Mouse (Mus musculus): ENCODE measurements around the gene Fbxo24. TPM values are rescaled to one million over a fixed set of nuclear protein-coding genes. Genes with fewer than 3 reads are reported as not detected.

Fbxo24 gene
- total RNA-seq, 1 experiment from 2014 or later = not detected

DNA sequence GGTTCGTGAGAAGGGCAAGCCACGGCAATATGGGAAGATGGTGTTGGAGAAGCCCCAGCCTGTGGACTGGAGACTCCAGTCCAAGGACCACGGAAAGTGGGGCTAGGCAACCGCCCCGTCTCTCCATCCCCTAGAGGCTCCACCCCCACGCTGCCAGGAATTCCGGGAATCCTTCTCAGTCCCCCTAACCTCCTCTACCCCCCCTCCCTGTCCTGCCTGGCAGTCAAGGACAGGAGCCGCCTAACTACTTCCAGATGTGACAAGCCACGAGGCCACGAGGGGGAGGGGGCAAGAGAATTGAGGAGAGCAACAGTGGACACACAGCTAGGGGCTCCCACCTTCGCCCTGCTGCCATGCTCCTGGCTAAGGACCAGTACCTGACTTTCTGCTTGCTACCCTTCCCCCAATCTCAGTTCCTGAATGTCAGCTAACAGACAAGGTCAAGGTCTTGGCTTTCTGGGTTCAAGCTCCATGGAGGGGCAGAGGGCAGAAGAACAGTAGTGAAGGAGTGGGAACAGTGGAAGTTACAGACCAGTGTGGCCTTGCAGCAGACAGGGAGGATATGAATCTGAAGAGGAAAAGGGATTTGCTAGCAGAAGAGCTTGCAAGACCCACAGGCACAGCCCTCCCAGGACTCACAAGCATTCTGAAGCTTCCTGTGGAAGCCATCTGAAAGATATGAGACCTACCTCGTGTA is 18.1 kb downstream of the Fbxo24 start:
- no peak for ATAC-seq (replicated peaks; ENCODE audit: insufficient number of reproducible peaks, low FRiP score, low TSS enrichment, poor library complexity, severe bottlenecking)

DNA sequence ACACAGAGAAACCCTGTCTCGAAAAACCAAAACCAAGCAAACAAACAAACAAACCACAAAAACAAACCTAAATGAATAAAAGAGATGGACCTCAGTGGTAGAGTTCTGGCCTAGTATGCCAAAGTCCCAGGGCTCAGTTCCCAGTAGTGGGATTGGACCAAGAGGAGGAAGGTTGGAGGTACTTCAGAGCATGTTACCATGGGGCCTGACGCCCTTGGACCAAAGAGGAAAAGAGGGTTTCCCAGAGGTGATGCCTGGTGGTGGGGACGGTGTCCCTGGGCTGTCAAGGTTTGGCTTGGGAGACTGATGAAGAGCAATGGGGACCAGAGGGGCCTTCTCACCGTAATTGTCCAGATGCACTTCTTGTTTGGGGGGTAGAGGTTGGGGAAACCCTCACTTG is 18.7 kb downstream of the Fbxo24 start:
- no peak for ATAC-seq (replicated peaks; ENCODE audit: insufficient number of reproducible peaks, low FRiP score, low TSS enrichment, poor library complexity, severe bottlenecking)

DNA sequence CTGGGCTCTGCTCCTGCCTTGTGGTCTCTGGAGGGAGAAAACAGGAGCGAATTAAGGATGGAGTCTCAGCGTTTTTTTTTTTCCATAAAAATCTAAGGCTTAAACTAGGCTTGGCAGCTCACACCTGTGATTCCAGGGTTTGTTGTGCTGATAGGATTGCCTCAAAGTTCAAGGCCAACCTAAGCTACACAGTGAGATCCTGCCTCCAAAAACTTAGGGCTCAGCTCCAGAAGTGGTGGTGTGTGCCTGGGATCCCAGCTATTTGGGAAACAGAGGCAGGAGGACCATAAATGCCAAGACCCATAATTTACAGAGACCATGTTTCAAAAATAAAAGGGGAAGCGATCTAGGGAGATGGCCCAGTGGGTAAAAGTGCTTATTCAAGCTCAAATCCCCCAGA is 19.5 kb downstream of the Fbxo24 start:
- ATAC-seq (replicated peaks; ENCODE audit: insufficient number of reproducible peaks, low FRiP score, low TSS enrichment, poor library complexity, severe bottlenecking) = no peak

DNA sequence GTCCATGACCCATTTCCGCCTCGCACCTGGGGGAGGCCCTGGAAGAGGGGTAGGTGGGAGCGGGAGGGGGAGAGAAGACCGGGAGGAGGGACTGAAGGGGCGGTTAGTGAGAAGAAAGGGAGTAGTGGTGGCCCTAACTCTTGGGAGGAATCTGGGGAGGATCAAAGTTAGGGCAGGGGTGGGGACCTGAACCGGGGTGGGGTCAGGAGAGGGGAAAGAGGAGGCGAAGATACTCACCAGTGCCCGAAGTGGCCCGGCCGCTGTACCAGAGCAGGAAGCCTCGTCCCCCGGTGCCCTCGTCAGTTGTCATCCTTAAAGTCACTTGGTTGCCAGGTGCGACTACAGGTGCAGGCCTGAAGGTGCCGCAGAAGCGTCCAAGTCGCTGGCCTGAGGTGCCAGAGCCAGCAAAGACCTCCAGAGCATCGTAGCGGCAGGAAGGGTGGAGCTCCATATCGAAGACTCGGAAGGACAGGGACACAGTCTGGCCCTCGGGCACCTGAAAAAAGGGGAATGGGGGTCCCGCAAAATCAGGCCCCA is 20.1 kb downstream of the Fbxo24 start:
- ATAC-seq (replicated peaks; ENCODE audit: insufficient number of reproducible peaks, low FRiP score, low TSS enrichment, poor library complexity, severe bottlenecking) = no peak

DNA sequence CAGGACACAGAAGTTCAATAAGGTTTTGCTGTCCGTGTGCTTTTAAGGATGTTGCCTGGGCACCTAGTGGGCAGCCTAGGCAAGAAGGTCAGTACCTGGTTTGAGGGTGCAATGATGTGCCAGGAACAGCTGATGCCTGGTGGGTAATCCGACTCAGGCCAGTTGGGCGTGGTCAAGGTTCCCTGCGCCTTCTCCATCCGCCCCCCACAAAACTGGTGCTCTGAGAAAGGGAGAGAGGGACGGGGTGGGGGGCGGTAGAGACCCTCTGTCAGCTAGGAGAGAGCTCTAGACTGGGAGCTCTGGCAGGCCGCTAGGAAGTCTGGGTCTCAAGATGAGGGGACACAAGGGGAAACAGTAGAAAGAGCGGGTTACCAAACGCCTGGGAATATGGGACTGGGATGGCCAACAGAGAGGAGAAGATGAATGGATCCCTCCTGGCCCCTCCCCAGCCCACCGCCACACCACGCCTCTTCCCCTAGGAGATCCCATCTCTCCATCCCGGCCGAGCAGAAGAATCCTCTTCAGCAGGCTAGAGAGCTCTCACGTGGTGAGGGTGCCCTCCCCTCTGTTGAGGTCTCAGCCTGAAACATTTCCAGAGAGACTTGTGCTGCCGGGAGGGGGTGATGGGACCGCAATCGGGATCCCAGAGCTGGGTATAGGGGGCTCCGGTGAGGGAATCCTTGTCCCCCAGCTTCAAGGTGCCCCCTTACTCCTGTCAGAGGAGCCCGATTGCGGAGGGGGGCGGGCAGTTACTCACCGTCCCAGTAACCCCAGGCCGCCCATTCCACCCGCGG is 20.7 kb downstream of the Fbxo24 start:
- no peak for ATAC-seq (replicated peaks; ENCODE audit: insufficient number of reproducible peaks, low FRiP score, low TSS enrichment, poor library complexity, severe bottlenecking)

DNA sequence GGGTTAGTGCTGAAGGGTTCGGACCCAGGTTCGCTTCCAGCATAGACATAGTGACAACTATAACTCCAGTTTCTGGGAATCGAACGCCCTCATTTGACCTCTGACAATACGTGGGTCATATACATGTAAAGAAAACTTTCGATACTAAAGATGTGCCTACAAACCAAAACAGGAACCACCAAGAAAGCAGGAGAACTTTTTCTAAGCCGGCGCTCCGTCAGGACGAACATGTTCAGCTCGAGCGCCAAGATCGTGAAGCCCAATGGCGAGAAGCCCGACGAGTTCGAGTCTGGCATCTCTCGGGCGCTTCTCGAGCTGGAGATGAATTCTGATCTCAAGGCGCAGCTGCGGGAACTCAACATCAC is 27.5 kb downstream of the Fbxo24 start:
- no peak for ATAC-seq (replicated peaks; ENCODE audit: insufficient number of reproducible peaks, low FRiP score, low TSS enrichment, poor library complexity, severe bottlenecking)

DNA sequence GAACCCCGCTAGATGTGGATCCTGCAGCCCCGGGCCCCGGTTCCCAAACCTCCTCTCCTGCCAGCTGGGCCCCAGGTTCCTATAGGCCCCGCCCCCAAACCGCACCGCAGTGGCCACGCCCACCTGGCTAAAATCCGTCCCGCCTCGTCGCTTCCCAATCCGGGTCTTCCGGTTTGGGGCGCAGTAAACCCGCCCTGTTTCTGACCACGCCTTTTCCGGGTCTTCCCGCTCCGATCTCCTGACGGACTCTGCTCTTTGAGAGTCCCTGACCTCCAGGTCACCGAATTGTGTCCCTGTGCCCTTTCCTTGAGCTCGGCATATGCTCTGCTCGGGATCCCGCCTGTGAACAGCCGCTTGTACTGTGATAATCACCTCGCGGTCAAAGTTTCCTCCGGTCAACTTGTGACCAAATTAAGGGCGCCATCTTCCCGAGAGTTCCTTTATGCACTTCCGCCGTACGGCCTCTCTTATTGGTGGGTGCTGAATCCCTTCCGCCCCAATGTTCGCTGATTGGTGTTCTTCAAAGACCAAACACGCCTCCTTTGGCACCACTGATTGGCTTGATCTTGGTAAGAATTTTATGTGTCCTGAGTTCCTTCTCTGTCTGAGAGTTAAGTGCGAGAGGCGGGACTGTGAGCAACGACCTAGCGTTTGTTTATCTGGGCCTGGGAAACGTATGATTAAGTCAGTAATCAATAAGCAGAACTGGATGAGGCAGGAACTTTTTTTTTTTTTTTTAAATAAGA is 28.0 kb downstream of the Fbxo24 start, which contains the start of gene Mospd3:
Gene Mospd3, minus strand, starts transcription at position 440 of the 746 bp plus-strand sequence.
- peak; percentile 94 for ATAC-seq (replicated peaks; ENCODE audit: insufficient number of reproducible peaks, low FRiP score, low TSS enrichment, poor library complexity, severe bottlenecking)

DNA sequence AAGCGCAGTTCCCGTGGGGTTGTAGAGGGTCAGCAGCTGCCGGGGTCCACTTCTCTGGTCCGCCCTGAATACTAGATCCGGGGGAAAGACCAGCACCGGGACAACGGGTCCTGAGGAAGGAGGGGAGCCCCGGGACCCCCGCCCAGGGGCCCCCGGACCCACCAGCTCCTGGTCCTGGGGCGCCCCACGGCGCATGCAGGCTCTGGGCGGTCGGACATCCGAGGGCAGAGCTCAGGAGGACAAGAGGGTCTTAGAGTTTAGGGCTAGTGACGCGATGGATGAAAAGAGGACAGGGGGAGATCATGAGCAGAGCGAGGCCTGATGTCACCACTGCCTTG is 28.6 kb downstream of the Fbxo24 start:
- ATAC-seq (replicated peaks; ENCODE audit: insufficient number of reproducible peaks, low FRiP score, low TSS enrichment, poor library complexity, severe bottlenecking) = peak; percentile 4; the same call in 1 of the 2 replicates

DNA sequence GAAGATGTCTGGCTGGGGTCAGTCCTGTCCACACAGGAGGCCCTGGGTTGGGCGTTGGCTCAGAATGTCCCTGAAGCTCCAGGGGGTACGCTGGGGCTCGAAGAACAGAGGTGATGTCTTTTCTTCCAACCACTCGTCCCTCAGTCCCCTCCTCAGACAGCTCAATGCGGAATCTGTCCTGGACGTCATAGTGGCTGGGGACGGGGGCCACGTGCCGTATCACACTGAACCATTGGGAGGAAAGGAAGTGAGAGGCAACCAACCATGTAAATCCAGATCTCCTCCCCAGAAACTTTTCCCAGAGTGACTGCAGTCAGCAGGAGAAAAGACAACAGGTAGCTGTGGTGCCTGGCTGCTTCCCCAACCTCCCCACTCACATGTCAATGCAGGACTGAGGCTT is 29.2 kb downstream of the Fbxo24 start:
- ATAC-seq (replicated peaks; ENCODE audit: insufficient number of reproducible peaks, low FRiP score, low TSS enrichment, poor library complexity, severe bottlenecking) = no peak

DNA sequence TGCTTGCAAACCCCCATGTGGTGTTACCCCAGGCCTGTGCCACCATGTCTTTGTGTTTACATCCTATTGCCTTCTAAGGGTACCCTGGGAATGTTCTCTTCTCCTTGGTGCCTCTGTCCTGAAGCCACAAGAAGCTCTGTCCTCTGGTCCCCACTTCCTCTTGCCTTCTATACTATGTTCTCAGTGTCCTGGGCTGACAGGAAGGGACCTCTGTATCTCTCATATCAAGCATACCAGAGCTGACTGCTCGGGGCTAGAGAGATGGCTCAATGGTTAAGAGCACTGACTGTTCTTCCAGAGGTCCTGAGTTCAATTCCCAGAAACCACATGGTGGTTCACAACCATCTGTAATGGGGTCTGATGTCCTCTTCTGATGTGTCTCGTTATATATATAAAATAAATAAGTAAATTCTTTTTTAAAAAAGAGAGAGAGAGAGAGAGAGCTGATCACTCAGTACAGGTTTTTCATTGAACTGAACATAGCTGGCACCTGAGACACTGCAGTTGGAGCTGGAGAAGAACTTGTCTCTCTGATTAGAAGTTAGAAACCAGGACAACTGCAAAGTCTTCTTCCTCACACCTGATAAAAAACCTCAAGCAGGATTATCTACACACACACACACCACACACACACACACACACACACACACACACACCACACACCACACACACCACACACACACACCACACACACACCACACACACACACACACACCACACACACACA is 30.5 kb downstream of the Fbxo24 start:
- ATAC-seq (replicated peaks; ENCODE audit: insufficient number of reproducible peaks, low FRiP score, low TSS enrichment, poor library complexity, severe bottlenecking) = no peak

DNA sequence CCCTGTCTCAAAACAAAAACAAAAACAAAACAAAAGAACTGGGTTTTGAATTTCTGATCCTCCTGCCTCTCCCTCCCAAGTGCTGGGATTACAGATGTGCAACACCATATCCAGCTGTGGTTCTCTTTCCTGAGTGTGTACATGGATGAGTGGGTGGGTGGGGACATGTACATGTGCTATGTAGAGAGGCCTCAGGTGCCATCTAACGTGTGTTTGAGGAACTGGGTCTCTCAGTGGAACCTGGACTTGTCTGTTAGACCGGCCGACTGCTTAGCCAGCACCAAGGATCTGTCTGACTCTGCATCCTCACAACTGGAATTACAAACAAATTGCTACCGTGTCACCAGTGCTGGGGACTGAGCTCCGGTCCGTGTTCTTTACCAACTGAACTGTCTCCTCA is 31.2 kb downstream of the Fbxo24 start:
- no peak for ATAC-seq (replicated peaks; ENCODE audit: insufficient number of reproducible peaks, low FRiP score, low TSS enrichment, poor library complexity, severe bottlenecking)

DNA sequence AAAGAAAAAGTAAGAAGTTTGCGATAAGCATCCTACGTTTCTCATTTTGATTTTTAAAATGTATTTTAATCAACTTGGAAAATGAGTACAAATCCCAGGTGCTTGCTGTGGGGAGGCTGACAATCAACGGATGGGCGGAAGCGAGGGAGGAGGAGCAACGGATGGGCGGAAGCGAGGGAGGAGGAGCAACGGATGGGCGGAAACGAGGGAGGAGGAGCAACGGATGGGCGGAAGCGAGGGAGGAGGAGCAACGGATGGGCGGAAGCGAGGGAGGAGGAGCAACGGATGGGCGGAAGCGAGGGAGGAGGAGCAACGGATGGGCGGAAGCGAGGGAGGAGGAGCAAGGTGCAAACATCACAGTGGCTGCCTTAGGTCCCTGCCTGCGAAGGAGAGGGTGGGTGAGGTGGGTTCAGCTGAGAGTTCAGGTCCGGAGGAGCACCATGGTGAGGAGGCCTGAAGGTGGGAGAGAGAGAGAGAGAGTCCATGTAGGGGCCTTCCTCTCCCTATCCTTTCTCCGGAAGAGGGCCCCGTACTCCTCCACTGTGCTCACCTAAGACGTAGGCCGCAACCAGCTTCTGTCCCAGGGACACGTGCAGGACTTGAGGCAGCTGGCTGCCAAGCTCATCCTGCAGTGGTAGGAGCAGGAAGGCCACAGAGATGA is 32.1 kb downstream of the Fbxo24 start:
- no peak for ATAC-seq (replicated peaks; ENCODE audit: insufficient number of reproducible peaks, low FRiP score, low TSS enrichment, poor library complexity, severe bottlenecking)

DNA sequence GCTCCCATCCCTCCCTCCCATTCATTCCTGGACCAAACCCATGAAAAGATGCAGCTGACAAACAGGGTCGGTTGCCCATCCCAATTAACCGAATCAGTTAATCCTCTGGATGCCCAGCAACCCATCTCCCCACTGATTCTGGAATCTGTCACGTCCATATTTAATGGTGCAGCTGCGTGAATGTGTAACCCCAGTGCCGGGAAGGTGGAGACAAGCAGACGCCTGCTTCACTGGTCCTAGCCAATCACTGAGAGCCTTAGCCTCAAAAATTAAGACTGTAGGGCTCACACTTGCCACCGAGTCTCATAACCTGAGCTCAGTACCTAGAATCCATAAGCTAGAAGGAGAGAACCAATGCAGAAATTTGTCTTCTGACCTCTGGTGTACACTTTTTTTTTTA is 32.9 kb downstream of the Fbxo24 start:
- ATAC-seq (replicated peaks; ENCODE audit: insufficient number of reproducible peaks, low FRiP score, low TSS enrichment, poor library complexity, severe bottlenecking) = no peak

DNA sequence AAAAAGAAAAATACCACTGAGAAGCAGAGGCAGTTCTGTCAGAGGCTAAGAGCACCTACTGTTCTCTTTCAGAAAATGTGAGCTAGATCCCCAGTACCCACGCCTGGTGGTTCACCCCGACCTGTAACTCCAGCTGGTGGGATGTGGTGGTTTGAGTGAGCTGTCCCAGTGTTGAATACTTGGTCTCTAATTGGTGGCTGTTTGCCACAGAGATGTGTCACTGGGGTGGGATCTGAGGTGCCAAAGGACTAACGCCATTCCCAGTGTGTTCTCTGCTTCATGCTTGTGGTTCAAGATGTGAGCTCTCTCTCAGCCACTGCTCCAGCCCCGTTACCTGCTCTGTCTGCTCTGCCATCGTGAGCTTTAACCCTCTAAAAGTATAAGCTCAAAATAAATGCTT is 38.3 kb downstream of the Fbxo24 start:
- ATAC-seq (replicated peaks; ENCODE audit: insufficient number of reproducible peaks, low FRiP score, low TSS enrichment, poor library complexity, severe bottlenecking) = no peak

DNA sequence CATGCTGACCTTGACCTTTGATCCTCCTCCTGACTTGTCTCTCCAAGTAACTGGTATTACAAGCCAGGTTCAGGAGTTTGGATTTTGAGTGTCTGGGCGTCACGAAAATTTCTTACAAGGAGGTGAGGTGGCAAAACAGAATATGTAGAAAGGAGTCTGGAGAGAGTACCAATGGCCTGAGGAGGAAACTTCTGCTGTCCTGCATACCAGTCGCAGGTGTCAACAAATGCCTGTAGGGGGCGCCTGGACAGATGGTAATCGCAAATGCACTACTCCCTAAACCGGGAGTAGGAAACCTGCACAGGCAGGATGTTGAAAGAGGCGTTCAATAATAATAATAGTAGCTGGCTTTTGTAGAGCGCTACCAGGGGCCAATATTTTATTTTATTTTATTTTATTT is 43.8 kb downstream of the Fbxo24 start:
- peak; percentile 81; the same call in 1 of the 2 replicates for ATAC-seq (replicated peaks; ENCODE audit: insufficient number of reproducible peaks, low FRiP score, low TSS enrichment, poor library complexity, severe bottlenecking)

DNA sequence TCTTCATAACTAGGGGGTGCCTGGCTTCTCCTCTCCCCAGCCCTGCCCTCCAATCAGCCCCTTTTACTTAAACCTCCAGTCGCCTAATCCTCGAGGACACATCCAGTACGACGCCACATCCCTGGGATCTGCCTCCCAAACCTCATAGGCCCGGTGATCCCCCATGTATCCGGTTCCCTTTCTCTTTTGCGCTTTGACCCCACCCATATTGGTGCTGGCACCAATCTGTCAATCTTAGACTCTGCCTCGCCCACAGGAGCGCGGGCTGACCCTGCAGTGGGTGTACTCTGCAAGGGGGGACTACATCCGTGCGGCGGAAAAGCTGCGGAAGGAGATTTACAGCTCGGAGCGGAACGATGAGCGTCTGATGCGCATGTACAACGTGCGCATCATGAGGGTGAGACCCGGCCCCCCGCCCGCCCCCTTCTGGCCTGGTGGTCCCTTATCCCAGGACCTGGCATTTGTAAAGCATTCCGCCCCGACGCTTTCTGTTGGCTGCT is 45.1 kb downstream of the Fbxo24 start:
- ATAC-seq (replicated peaks; ENCODE audit: insufficient number of reproducible peaks, low FRiP score, low TSS enrichment, poor library complexity, severe bottlenecking) = no peak

DNA sequence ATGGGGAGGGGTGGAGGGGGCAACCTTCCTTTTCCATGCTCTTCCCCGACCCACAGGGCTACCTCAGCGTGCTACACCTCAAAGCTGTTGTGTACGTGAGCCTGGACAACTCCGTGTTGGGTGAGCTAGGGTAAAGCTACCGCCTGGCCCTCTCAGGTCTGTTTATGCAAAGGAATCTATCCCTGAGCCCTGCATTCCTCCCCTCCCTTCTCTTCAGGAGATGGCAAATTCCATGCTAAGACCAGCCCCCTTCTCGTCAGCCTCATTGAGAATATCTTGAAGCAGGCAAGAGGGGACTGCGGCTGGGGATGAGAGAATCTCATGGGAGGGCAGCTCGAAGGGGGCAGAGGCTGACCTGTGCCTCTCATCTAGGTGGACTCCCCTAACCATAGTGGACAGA is 46.1 kb downstream of the Fbxo24 start:
- no peak for ATAC-seq (replicated peaks; ENCODE audit: insufficient number of reproducible peaks, low FRiP score, low TSS enrichment, poor library complexity, severe bottlenecking)

DNA sequence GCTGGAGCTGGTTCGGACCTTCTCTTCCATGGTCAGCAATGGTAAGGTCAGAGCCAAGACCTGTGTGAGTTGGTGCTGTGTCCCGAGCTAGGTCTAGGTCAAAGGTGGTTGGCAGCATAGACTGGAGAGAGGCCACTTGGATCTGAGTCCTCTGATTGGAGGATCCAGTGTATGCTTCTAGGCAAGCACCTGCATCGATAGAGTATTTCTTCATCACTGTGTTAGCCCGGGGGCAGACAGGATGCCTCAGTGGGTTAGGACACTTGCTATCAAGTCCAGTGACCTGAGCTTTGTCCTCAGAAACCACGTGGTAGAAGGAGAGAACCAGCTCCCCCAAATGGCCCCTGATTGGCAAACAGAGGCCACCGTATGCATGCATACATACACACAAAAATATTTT is 48.6 kb downstream of the Fbxo24 start:
- ATAC-seq (replicated peaks; ENCODE audit: insufficient number of reproducible peaks, low FRiP score, low TSS enrichment, poor library complexity, severe bottlenecking) = no peak
